8 mouse cellular contexts compared by ENCODE assay signal in genomic region chr6:144781431-144782030, GRCm38 (mm10). TPM values are rescaled to one million over a fixed set of nuclear protein-coding genes. Genes with fewer than 3 reads are reported as not detected.
DNase-seq lines count a peak whose midpoint lies in the region; ATAC-seq lines count a peak whose summit lies in the region.

Gene Sox5 (minus strand): TSS chr6:144781977.

- no peaks in the 10 kb centered on the region for H3K79me2 ChIP-seq in macrophage (ENCODE audit: inconsistent target)

- WGBS in intestine, embryonic 14.5 days = under 1% methylated on average over 36 of the region's 47 CpGs
- WGBS in macrophage (ENCODE audit: missing documents) = under 1% methylated on average over 42 of the region's 47 CpGs

- peak within 1 kb of the TSS; percentile 67 for H3K9ac ChIP-seq in intestine, embryonic 14.5 days (ENCODE audit: low read length)

- H3K9me3 ChIP-seq in intestine, embryonic 14.5 days (ENCODE audit: control insufficient read depth, low read length) = no peaks in the 10 kb centered on the region

- DNase-seq in embryo, embryonic 9.5 days (ENCODE audit: extremely low spot score) = peak; percentile 67
- peak; percentile 36 to 59 for DNase-seq in gastrocnemius, postnatal 36 days
- peak; percentile 87 for DNase-seq in intestine, embryonic 14.5 days (ENCODE audit: low spot score)
- peak; percentile 30 to 79 for DNase-seq in left cerebral cortex, postnatal 10 days (ENCODE audit: extremely low spot score in 1 of 2, low spot score in 2 of 2)
- peak; percentile 53 for DNase-seq in right cerebral cortex, adult 18-20 months
- DNase-seq in urinary bladder, postnatal 36 days (ENCODE audit: low spot score in 2 of 2) = peak; percentile 47 to 52

- H3K27ac ChIP-seq in intestine, embryonic 14.5 days (ENCODE audit: low read depth) = peak within 1 kb of the TSS; percentile 83
- H3K27ac ChIP-seq in macrophage = no peak within 1 kb of the TSS

- peak; percentile 45 for ATAC-seq in activated CD4-positive, CD25-positive, alpha-beta regulatory T cell, adult 4 months
- ATAC-seq in intestine, embryonic 14.5 days (replicated peaks; ENCODE audit: low FRiP score, low TSS enrichment, low read depth) = peak; percentile 71

- no peaks in the 10 kb centered on the region for H3K27me3 ChIP-seq in intestine, embryonic 14.5 days (replicated peaks; ENCODE audit: control insufficient read depth, insufficient read depth, low read length)

- intact Hi-C loops in gastrocnemius, postnatal 36 days (cut with DNase I) = no loop called here
- intact Hi-C loops in left cerebral cortex, postnatal 10 days (cut with DNase I) = no loop called here

- H3K4me2 ChIP-seq in intestine, embryonic 14.5 days (ENCODE audit: low read length) = peak within 1 kb of the TSS; percentile 76

- H3K4me1 ChIP-seq in intestine, embryonic 14.5 days (replicated peaks; ENCODE audit: control insufficient read depth, insufficient read depth, low read length) = peaks cover 16% of the 10 kb centered on the region; the same call in 1 of the 2 replicates

- peak within 1 kb of the TSS; percentile 71 for H3K4me3 ChIP-seq in intestine, embryonic 14.5 days (ENCODE audit: low read depth, low read length)
- H3K4me3 ChIP-seq in macrophage (ENCODE audit: inconsistent target) = peak within 1 kb of the TSS; percentile 29

- no peaks in the 10 kb centered on the region for H3K36me3 ChIP-seq in intestine, embryonic 14.5 days (ENCODE audit: control insufficient read depth, insufficient read depth, low read length)
- no peaks in the 10 kb centered on the region for H3K36me3 ChIP-seq in macrophage (ENCODE audit: inconsistent target)

RNA-seq across cellular contexts. Expression of gene Sox5, which starts in this region (rescaled TPM):
- under 1 TPM; 0.08 to 0.37 TPM for polyA plus RNA-seq in activated CD4-positive, CD25-positive, alpha-beta regulatory T cell, adult 4 months (2017; shearing (Covaris generic))
- 1 to 10 TPM; 1.4 to 1.5 TPM for total RNA-seq in gastrocnemius, postnatal 36 days (2021)
- 17.2 and 20.5 TPM in 2 replicates for polyA plus RNA-seq in intestine, embryonic 14.5 days (2014; fragmentation: Nextera tagmentation; extraction: Ambion mirVana)
- 10 to 100 TPM; 77.5 to 78.6 TPM for total RNA-seq in left cerebral cortex, postnatal 10 days (2021)
- total RNA-seq in macrophage (2018; cell fraction: chromatin; rRNA removed) = 1 to 10 TPM in 1 of 26 experiments, under 1 TPM in 2, not detected in 23; 0.44 to 1.3 (median 0.47) TPM
- under 1 TPM in 2 of 26 experiments, not detected in 24; 0.03 TPM for total RNA-seq in macrophage (2018; cell fraction: cytosol; rRNA removed)
- under 1 TPM in 6 of 26 experiments, not detected in 20; 0.18 to 0.61 (median 0.45) TPM for total RNA-seq in macrophage (2018; cell fraction: nucleus; rRNA removed)
- not detected in 3 replicates for polyA plus RNA-seq in macrophage (2018)

Comparison
In these comparisons a context has a peak if more than half of its experiments do, and no peak if none do; other contexts are left out.
1. RNA of gene Sox5 (total RNA-seq): 77.5 to 78.6 TPM in left cerebral cortex, postnatal 10 days; 1.4 to 1.5 TPM in gastrocnemius, postnatal 36 days; every median in the first group is over 10 times any median in the second.
2. RNA of gene Sox5 (polyA plus RNA-seq): 17.2 to 20.5 TPM in intestine, embryonic 14.5 days; 0.08 to 0.37 TPM in activated CD4-positive, CD25-positive, alpha-beta regulatory T cell, adult 4 months and not detected in macrophage; every median in the first group is over 10 times any median in the second.
3. Peak in ATAC-seq in activated CD4-positive, CD25-positive, alpha-beta regulatory T cell, adult 4 months; RNA of the gene not detected or under 1 TPM.
4. Peak in every context shown above with its lines, with median percentiles within 50 percentile points of each other: DNase-seq.